Mouse (Mus musculus) bone marrow macrophage, adult 2 months (primary cell): ENCODE results near the gene Arfip1.

ENCODE experiments used
- CTCF ChIP-seq: IDR thresholded peaks from 2 replicates; pipeline ENCODE4 v1.5.1; 2012; ENCODE audit warnings: low read depth, mild to moderate bottlenecking, low read length, moderate library complexity
- POLR2A ChIP-seq: IDR thresholded peaks from 2 replicates; pipeline ENCODE4 v1.6.1; 2012; ENCODE audit warnings: mild to moderate bottlenecking, low read depth, low read length, borderline replicate concordance

DNA sequence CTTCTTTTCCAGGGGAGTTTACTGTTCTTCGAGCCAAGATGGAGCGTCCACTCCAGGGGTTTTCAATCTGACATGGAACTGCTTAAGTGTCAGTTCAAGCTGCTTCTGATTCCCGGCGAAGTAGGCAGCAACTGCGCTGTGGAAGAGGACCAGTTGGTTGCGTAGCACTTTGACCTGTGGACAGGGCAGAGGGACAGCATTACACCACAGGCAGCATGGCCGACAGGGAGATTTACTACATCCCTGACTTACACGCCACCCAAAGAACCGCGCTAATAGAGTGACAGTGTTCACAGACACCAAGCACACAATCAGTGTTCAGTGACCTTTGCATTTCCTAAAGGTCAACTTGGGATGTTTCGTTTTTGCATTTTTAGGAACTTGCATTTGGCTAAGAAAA is 84.7 kb downstream of the Arfip1 start:
- TF ChIP-seq CTCF (no peak), POLR2A (no peak)
